Mouse (Mus musculus) heart, embryonic 14.5 days (tissue): ENCODE results near the gene Cchcr1. TPM values are rescaled to one million over a fixed set of nuclear protein-coding genes. Genes with fewer than 3 reads are reported as not detected.
"Not testable (repeated sequence)": the region's sequence is repeated elsewhere in the genome, so short reads cannot be mapped to it uniquely, and the experiment has no call there.

Experiments
- ATAC-seq: fragments of 200-750 bp; cut with Nextera tagmentation; 2 replicates; pipeline ENCODE4 v1.8.0; 2017; ENCODE audit warnings: low read depth, moderate TSS enrichment; ENCODE audit not compliant: insufficient number of reproducible peaks, insufficient read depth, low FRiP score
- H3K27ac ChIP-seq, 2 experiments: fragments of 200-500 bp in 1 of 2; fragments of 300-500 bp in 1 of 2; sonication (generic) in 1 of 2; replicated peaks in 1 of 2; 2 replicates each; pipeline ENCODE4 v1.5.1; 2012 to 2014; ENCODE audit warnings: low read depth in 2 of 2, low read length in 2 of 2, control low read depth in 1 of 2, mild to moderate bottlenecking in 1 of 2, mixed read lengths in 1 of 2; ENCODE audit not compliant: control insufficient read depth in 1 of 2, insufficient read depth in 1 of 2
- H3K27me3 ChIP-seq: fragments of 300-500 bp; sonication (generic); 2 replicates; pipeline ENCODE4 v1.6.1; 2014; ENCODE audit warnings: mild to moderate bottlenecking, low read length, control low read depth; ENCODE audit not compliant: control insufficient read depth, insufficient read depth
- H3K36me3 ChIP-seq: fragments of 300-500 bp; sonication (generic); 2 replicates; pipeline ENCODE4 v1.6.1; 2014; ENCODE audit warnings: mild to moderate bottlenecking, control low read depth, low read length, mixed read lengths; ENCODE audit not compliant: control insufficient read depth, insufficient read depth
- H3K4me1 ChIP-seq, 2 experiments: fragments of 200-500 bp in 1 of 2; fragments of 300-500 bp in 1 of 2; sonication (generic) in 1 of 2; 2 replicates each; pipeline ENCODE4 v1.6.1; 2012 to 2014; ENCODE audit warnings: low read length in 2 of 2, control low read depth in 1 of 2, mixed read lengths in 1 of 2; ENCODE audit not compliant: control insufficient read depth in 2 of 2, insufficient read depth in 2 of 2
- H3K4me2 ChIP-seq: fragments of 300-500 bp; sonication (generic); 2 replicates; pipeline ENCODE4 v1.6.1; 2014; ENCODE audit warnings: mild to moderate bottlenecking, low read length
- H3K4me3 ChIP-seq, 2 experiments: fragments of 200-500 bp in 1 of 2; fragments of 300-500 bp in 1 of 2; sonication (generic) in 1 of 2; 2 replicates each; pipeline ENCODE4 v1.5.1; 2012 to 2014; ENCODE audit warnings: low read length in 2 of 2, mild to moderate bottlenecking in 2 of 2, control low read depth in 1 of 2, low read depth in 1 of 2, moderate library complexity in 1 of 2; ENCODE audit not compliant: control insufficient read depth in 1 of 2, insufficient read depth in 1 of 2
- H3K9ac ChIP-seq: fragments of 300-500 bp; sonication (generic); 2 replicates; pipeline ENCODE4 v1.6.1; 2014; ENCODE audit warnings: mild to moderate bottlenecking, low read length
- H3K9me3 ChIP-seq: fragments of 300-500 bp; sonication (generic); 2 replicates; pipeline ENCODE4 v1.6.1; 2016; ENCODE audit warnings: low read length, control low read depth; ENCODE audit not compliant: control insufficient read depth
- WGBS: fragments of 180-500 bp; shearing (Covaris S2); extraction: QIAGEN DNeasy Blood & Tissue Kit; methylation state at CpG from one replicate; pipeline ENCODE4 v1.1.7; 2014; 5-methylcytosine and 5-hydroxymethylcytosine counted together
- polyA plus RNA-seq: library from polyadenylated mRNA; unstranded; fragments of >200 nt; fragmentation: Nextera tagmentation; extraction: Ambion mirVana; gene quantifications from 2 replicates; pipeline ENCODE4 v1.2.1, GENCODE M21; 2014

The Cchcr1 gene
- polyA plus RNA-seq, 1 experiment from 2014 or later = 10.4 TPM

DNA sequence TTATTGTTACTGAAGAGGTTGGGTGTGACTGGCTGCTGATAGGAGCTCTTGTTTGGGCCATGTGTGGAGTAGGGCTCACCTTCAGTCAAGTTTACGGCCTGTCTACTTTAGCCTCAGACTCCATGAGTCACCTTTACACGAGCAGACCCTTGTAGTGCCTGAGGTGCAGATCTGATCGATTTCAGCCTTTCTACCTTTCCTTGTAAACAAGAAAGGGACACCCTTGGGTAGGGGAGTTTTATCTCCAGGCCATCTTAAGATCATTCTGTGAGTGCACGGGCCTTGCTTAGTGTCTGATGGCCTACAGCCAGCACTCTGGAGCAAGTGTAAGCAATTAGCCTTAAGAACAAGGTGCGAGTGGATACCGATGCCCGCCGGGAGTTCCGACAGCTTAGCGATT lies 10.0 kb upstream of the Cchcr1 start:
- Histone ChIP-seq H3K4me2 (no peak overlapping the region), H3K9ac (no peak overlapping the region), H3K4me3 (no peak overlapping the region), H3K36me3 (no peaks in the 10 kb centered on the region), H3K9me3 (no peaks in the 10 kb centered on the region), H3K27me3 (peaks cover 56% of the 10 kb centered on the region), H3K4me1 (peaks cover 0 to 2% of the 10 kb centered on the region in 2 experiments; a peak in 1 of 4 replicates), H3K27ac (no peak overlapping the region)
- no peak for ATAC-seq
- 17% methylated on average over 10 of the region's 10 CpGs for WGBS

DNA sequence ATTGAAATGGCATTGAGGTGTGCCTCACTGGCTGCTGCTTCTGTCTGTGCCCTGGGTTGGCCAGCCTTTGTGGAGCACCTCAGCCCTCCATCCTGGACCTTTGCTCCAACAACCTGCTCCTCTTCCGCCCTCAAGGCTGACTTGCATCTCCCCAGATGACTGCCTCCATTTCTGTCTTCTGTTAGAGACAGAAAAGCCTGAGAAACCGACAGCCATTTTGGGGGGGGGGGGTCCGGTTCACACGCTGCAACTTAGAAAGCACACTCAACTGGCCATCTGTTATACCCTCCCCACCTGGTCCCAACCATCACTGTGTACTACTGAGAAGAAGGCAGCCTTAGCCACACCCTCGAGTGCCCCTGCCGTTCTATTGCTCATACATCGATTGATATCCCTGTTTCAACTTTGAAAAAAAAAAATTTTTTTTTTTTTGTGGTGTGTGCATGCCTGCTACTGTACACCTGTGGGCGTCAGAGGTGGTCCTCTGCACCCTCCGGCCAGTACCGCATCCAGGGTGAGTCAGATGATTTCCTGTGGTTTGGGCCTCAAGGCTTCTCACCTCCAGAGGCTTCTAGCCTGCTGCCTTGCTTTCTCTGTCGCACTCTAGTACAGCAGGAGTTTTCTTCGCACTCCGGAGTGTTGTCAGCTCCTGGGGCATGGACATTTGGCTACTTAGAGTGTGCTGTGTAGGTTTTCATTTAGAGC lies 9.2 kb upstream of the Cchcr1 start:
- peaks cover 56% of the 10 kb centered on the region for H3K27me3 ChIP-seq
- WGBS = 19% methylated on average over 13 of the region's 13 CpGs
- no peak for ATAC-seq

GRCm38 (mm10) chr17:35508279-35508678 lies 8.6 kb upstream of the Cchcr1 start:
- not testable (repeated sequence) for ATAC-seq, H3K27ac ChIP-seq, H3K4me3 ChIP-seq, H3K9ac ChIP-seq, H3K4me1 ChIP-seq, H3K4me2 ChIP-seq, H3K9me3 ChIP-seq
- 51% methylated on average over 5 of the region's 5 CpGs for WGBS
- Histone ChIP-seq H3K27me3 (peaks cover 56% of the 10 kb centered on the region), H3K36me3 (peaks cover 11% of the 10 kb centered on the region)

More for the DNA sequence above, 9.2 kb upstream of the Cchcr1 start:
- no peak overlapping the region for H3K9ac ChIP-seq
- H3K4me2 ChIP-seq = no peak overlapping the region
- H3K4me3 ChIP-seq = no peak overlapping the region
- H3K4me1 ChIP-seq = peaks cover 0 to 2% of the 10 kb centered on the region in 2 experiments; a peak in 1 of 4 replicates
- H3K9me3 ChIP-seq = no peaks in the 10 kb centered on the region
- H3K27ac ChIP-seq = no peak overlapping the region
- H3K36me3 ChIP-seq = peaks cover 7% of the 10 kb centered on the region

- ATAC-seq = no peak
- no peak overlapping the region for H3K4me2 ChIP-seq
- H3K4me3 ChIP-seq = no peak overlapping the region
- peaks cover 15% of the 10 kb centered on the region for H3K36me3 ChIP-seq
- H3K9ac ChIP-seq = no peak overlapping the region
- H3K4me1 ChIP-seq = peaks cover 2 to 3% of the 10 kb centered on the region in 2 experiments; a peak in 2 of 4 replicates
- no peak overlapping the region for H3K27ac ChIP-seq
- no peaks in the 10 kb centered on the region for H3K9me3 ChIP-seq
- peaks cover 46% of the 10 kb centered on the region for H3K27me3 ChIP-seq
- 16% methylated on average over 8 of the region's 8 CpGs for WGBS
These were observed 7.6 kb upstream of the Cchcr1 start for GRCm38 (mm10) chr17:35509284-35509683.

DNA sequence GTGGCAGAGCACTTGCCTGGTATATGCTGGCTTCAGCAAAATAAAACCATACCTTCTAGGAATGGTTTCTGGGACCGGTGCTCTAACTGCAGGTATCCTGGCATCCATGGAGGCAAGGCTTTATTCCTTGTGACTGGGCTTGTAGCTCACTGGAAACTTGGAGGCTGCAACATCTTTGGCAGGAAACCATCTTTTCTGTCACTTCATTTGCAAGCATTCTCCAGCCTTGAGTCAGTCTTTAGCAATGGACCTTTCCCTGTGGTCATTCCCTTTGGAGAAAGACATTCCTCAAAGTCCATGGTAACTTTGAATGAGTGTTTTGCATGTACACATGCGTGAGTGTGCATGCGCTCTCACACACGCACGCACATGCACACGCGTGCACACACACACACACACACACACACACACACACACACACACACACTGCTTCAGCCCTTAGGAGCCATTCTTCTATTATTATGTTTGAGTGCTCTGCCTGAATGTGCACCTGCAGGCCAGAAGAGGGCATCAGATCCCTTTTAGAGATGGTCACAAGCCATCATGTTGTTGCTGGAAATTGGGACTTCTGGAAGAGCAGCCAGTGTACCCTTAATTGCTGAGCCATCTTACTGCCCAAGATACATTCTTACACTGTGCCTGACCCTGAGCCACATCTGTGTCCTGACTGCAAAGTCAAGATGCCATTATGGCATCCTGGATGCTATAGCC lies 3.8 kb upstream of the Cchcr1 start:
- no peak overlapping the region for H3K4me2 ChIP-seq
- peaks cover 18% of the 10 kb centered on the region for H3K36me3 ChIP-seq
- no peak overlapping the region for H3K4me3 ChIP-seq
- peaks cover 8% of the 10 kb centered on the region; the same call in 1 of the 2 replicates for H3K27me3 ChIP-seq
- H3K27ac ChIP-seq = no peak overlapping the region
- H3K9ac ChIP-seq = no peak overlapping the region
- 94% methylated on average over 7 of the region's 7 CpGs for WGBS
- no peaks in the 10 kb centered on the region for H3K9me3 ChIP-seq
- no peak for ATAC-seq
- peaks cover 14 to 27% of the 10 kb centered on the region in 2 experiments for H3K4me1 ChIP-seq

DNA sequence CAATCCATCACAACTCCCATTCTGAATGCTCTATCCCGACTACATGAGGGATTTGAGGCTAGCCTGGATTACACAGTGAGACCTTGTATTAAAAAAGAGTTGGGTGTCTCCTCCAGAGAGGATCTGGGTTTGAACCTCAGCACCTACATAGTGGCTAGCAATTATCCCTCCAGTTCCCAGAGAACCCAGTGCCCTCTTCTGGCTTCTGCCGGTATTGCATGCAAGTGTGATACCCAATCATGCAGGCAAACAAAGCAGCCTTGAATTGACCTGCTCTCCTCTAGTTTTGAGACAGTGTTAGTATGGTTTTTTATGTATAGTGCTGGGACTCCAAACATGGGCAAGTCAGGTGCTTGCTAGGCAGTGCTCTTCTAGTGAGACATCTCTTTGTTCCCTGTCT lies 3.0 kb upstream of the Cchcr1 start:
- H3K4me2 ChIP-seq = peak overlapping the region; percentile 92; the same call in 1 of the 2 replicates
- 9% methylated on average over 2 of the region's 2 CpGs for WGBS
- no peak overlapping the region for H3K27ac ChIP-seq
- H3K9me3 ChIP-seq = no peaks in the 10 kb centered on the region
- H3K36me3 ChIP-seq = peaks cover 18% of the 10 kb centered on the region
- no peak overlapping the region for H3K9ac ChIP-seq
- H3K27me3 ChIP-seq = peaks cover 3% of the 10 kb centered on the region; the same call in 1 of the 2 replicates
- ATAC-seq = no peak
- H3K4me3 ChIP-seq = no peak overlapping the region
- peaks cover 14 to 27% of the 10 kb centered on the region in 2 experiments for H3K4me1 ChIP-seq

- peak overlapping the region; percentile 2 to 73; a peak in 2 of 4 replicates for H3K4me3 ChIP-seq
- H3K4me2 ChIP-seq = peak overlapping the region; percentile 92
- H3K36me3 ChIP-seq = peaks cover 18% of the 10 kb centered on the region
- no peak overlapping the region for H3K27ac ChIP-seq
- peaks cover 14 to 27% of the 10 kb centered on the region in 2 experiments for H3K4me1 ChIP-seq
- ATAC-seq = no peak
- H3K9me3 ChIP-seq = no peaks in the 10 kb centered on the region
- 58% methylated on average over 6 of the region's 6 CpGs for WGBS
- no peaks in the 10 kb centered on the region for H3K27me3 ChIP-seq
- peak overlapping the region; percentile 79 for H3K9ac ChIP-seq
These were observed 2.1 kb upstream of the Cchcr1 start for GRCm38 (mm10) chr17:35514756-35515155.
